Mouse (Mus musculus): ENCODE measurements around the gene Atf5. TPM values are rescaled to one million over a fixed set of nuclear protein-coding genes. Genes with fewer than 3 reads are reported as not detected.

Gene Atf5
- 10 to 100 TPM; 60.2 to 63.4 TPM for total RNA-seq (2021)
- 42.3 and 73.6 TPM in 2 replicates for polyA plus RNA-seq (2012; rRNA removed)
- long read RNA-seq, partial matches to known transcripts = 10 of 10 reads
- long read RNA-seq, other reads (novel, unspliced or antisense) = 0 of 10 reads

DNA sequence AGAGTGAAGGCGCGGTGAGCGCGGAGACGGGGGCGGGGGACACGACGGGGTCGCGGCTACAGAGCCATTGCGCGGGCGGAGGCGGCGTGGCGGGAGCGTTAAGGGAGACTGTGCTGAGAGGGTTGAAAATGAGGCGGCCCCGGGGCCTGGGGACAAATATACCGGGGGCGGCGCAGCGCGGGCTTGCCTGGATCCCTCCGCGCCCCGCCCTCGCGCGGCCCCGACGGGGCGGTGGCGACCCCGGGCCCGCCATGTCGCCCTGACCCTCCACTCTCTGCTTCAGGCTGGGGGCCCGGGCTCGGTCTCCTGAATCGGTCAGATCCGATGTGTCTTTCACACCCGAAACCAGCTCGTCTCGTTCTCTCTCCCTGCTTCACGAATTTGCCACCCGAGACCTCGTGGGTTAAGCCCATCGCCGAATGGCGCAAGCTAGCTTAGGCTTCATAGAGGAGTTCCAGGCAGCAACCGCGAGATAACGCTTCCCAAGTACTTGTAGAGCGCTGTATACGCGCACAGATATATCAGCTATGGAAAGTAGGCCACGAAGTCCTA is at the start of gene Atf5:
Gene Atf5, minus strand, starts transcription at position 189 of the 552 bp plus-strand sequence.
- intact Hi-C loops (cut with DNase I) = loop anchor here (2.0 to 10.0 kb wide), 2 partner anchors 76 to 442 kb away; partner anchors contain the start of gene Med25
- H3K27me3 ChIP-seq (ENCODE audit: control insufficient read depth, insufficient read depth, low read length) = no peaks in the 10 kb centered on the region
- H3K9ac ChIP-seq (ENCODE audit: low read depth, low read length) = peak within 1 kb of the TSS; percentile 97
- peaks cover 21% of the 10 kb centered on the region for H3K4me1 ChIP-seq (ENCODE audit: control insufficient read depth, insufficient read depth, low read length)
- H3K4me3 ChIP-seq = peak within 1 kb of the TSS; percentile 81
- peaks cover 3% of the 10 kb centered on the region for H3K79me2 ChIP-seq (replicated peaks; ENCODE audit: control insufficient read depth, insufficient read depth, low read length)
- H3K36me3 ChIP-seq (ENCODE audit: control insufficient read depth, insufficient read depth, low read length) = peaks cover 14% of the 10 kb centered on the region
- under 1% methylated on average over 55 of the region's 57 CpGs for WGBS
- TF ChIP-seq CTCF (IDR thresholded peaks at IDR 0.05) (no peak), POLR2A (IDR thresholded peaks at IDR 0.05; ENCODE audit: insufficient read depth, low read depth, low read length) (0 out of 2 replicates have a peak, but pooled peaks have one; percentile 12), EP300 (IDR thresholded peaks at IDR 0.05; ENCODE audit: insufficient read depth, low read depth, low read length) (no peak)
- peak within 1 kb of the TSS; percentile 93 for H3K27ac ChIP-seq
- DNase-seq = peak; percentile 83

DNA sequence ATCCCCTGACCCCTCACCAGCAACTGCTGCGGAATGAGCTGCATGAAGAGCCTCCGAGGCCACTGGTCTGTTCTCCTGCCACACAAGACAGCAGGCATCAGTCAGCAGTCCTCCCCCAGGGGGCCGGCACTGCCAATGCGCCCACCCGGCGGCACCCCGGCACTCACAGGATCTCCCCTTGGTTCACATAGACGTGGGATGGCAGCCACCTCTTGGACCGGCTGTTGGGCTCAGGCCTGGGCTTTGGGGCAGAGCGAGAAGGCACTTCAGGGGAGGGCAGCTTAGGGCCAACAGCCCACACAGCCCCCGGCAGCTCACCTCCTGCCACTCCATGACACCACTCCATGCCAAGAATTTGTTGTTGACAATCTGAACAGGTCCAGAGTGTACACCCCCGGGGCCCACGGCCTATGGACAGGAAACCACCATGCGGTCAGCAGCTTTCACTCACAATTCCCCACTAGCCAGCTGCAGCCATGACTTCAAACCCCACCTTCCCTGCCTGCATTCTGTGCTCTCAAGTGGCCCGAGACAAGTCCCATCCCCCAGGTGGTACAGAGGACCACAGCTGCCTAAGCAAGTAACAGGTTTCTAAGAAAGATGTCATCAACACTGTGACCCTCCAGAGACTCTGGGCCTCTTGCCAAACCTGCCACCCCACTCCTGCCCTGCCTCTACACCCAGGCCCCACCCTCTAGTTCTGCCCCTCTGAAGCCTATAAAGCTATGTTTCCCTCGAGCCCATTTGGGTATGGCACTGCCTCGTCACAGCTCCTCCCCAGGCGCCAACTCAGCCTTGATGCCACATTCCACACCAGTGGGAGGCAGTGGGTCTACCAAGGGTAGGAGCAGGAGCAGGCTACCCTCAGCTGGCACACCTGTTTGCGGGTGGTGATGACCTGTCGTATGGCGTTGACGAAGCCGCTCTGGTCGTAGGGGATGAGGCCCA is 48.4 kb upstream of the Atf5 start:
- H3K36me3 ChIP-seq (ENCODE audit: control insufficient read depth, insufficient read depth, low read length) = no peaks in the 10 kb centered on the region; the same call in 1 of the 2 replicates
- H3K9ac ChIP-seq (ENCODE audit: low read depth, low read length) = peak overlapping the region; percentile 9; the same call in 1 of the 2 replicates

DNA sequence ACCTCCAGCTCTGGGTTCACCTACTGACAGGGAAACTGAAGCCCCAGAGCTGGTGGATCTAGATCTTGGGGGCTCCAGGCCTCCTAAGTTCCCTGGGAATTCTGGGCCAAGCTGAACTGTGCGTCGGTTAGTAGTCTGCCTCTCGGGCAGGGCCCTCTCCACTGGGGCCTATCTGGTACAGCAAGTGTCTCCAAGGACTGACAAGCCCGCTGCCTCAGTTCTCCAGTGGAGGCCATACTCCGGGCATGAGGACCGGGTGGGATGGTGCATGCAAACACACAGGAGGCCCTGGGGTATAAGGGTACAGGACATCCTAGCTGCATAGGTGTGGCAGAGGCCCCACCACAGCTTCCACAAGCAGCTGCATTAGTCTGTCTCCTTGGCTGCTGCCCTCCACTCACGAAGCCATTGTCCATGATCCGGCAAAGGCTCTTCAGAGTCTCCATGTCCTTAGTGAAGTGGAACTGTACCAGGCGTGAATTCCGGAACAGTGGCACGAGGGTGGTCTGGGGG is 47.6 kb upstream of the Atf5 start:
- Histone ChIP-seq H3K27ac (no peak overlapping the region), H3K9ac (ENCODE audit: low read depth, low read length) (no peak overlapping the region), H3K4me1 (ENCODE audit: control insufficient read depth, insufficient read depth, low read length) (peaks cover 30% of the 10 kb centered on the region), H3K36me3 (ENCODE audit: control insufficient read depth, insufficient read depth, low read length) (no peaks in the 10 kb centered on the region; the same call in 1 of the 2 replicates), H3K79me2 (replicated peaks; ENCODE audit: control insufficient read depth, insufficient read depth, low read length) (no peaks in the 10 kb centered on the region; the same call in 1 of the 2 replicates), H3K4me3 (no peak overlapping the region), H3K27me3 (ENCODE audit: control insufficient read depth, insufficient read depth, low read length) (no peaks in the 10 kb centered on the region)
- TF ChIP-seq CTCF (IDR thresholded peaks at IDR 0.05) = no peak
- TF ChIP-seq POLR2A (IDR thresholded peaks at IDR 0.05; ENCODE audit: insufficient read depth, low read depth, low read length) = no peak
- TF ChIP-seq EP300 (IDR thresholded peaks at IDR 0.05; ENCODE audit: insufficient read depth, low read depth, low read length) = no peak
- intact Hi-C loops (cut with DNase I) = no loop called here
- DNase-seq = no peak
- WGBS = 79% methylated on average over 11 of the region's 11 CpGs

More for the DNA sequence above, 48.4 kb upstream of the Atf5 start:
- intact Hi-C loops (cut with DNase I) = no loop called here
- H3K27ac ChIP-seq = peak overlapping the region; percentile 72
- H3K4me3 ChIP-seq = no peak overlapping the region
- TF ChIP-seq POLR2A (IDR thresholded peaks at IDR 0.05; ENCODE audit: insufficient read depth, low read depth, low read length) = no peak
- TF ChIP-seq CTCF (IDR thresholded peaks at IDR 0.05) = no peak
- no peak for TF ChIP-seq EP300 (IDR thresholded peaks at IDR 0.05; ENCODE audit: insufficient read depth, low read depth, low read length)
- H3K27me3 ChIP-seq (ENCODE audit: control insufficient read depth, insufficient read depth, low read length) = no peaks in the 10 kb centered on the region
- peaks cover 30% of the 10 kb centered on the region for H3K4me1 ChIP-seq (ENCODE audit: control insufficient read depth, insufficient read depth, low read length)
- DNase-seq = no peak
- WGBS = 65% methylated on average over 24 of the region's 24 CpGs
- no peaks in the 10 kb centered on the region; the same call in 1 of the 2 replicates for H3K79me2 ChIP-seq (replicated peaks; ENCODE audit: control insufficient read depth, insufficient read depth, low read length)

DNA sequence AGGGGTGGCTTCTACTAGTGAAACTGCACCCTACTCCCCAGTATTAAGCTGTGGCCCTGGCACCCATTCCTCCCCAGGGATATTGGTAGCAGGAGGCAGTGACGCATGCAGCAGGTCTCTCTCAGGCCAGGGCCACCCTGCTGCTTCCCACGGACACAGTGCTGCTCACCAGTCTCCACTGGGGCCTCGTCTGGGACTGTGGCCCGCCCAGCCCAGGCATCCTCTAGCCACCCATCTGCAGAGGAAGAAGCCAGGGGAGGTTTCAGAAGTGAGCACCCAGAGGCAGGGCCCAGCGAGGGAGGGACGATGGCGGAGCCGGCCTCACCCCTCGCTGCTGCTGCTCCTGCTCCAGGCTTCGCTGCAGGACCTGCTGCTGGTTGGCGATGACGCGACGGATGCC is 46.8 kb upstream of the Atf5 start:
- 85% methylated on average over 14 of the region's 14 CpGs for WGBS
- no peaks in the 10 kb centered on the region for H3K27me3 ChIP-seq (ENCODE audit: control insufficient read depth, insufficient read depth, low read length)
- no peak for TF ChIP-seq EP300 (IDR thresholded peaks at IDR 0.05; ENCODE audit: insufficient read depth, low read depth, low read length)
- TF ChIP-seq CTCF (IDR thresholded peaks at IDR 0.05) = no peak
- TF ChIP-seq POLR2A (IDR thresholded peaks at IDR 0.05; ENCODE audit: insufficient read depth, low read depth, low read length) = no peak
- no peaks in the 10 kb centered on the region; the same call in 1 of the 2 replicates for H3K79me2 ChIP-seq (replicated peaks; ENCODE audit: control insufficient read depth, insufficient read depth, low read length)
- no peak overlapping the region for H3K27ac ChIP-seq
- H3K4me1 ChIP-seq (ENCODE audit: control insufficient read depth, insufficient read depth, low read length) = peaks cover 27% of the 10 kb centered on the region
- no peaks in the 10 kb centered on the region; the same call in 1 of the 2 replicates for H3K36me3 ChIP-seq (ENCODE audit: control insufficient read depth, insufficient read depth, low read length)
- intact Hi-C loops (cut with DNase I) = no loop called here
- H3K4me3 ChIP-seq = no peak overlapping the region
- DNase-seq = no peak
- H3K9ac ChIP-seq (ENCODE audit: low read depth, low read length) = no peak overlapping the region

DNA sequence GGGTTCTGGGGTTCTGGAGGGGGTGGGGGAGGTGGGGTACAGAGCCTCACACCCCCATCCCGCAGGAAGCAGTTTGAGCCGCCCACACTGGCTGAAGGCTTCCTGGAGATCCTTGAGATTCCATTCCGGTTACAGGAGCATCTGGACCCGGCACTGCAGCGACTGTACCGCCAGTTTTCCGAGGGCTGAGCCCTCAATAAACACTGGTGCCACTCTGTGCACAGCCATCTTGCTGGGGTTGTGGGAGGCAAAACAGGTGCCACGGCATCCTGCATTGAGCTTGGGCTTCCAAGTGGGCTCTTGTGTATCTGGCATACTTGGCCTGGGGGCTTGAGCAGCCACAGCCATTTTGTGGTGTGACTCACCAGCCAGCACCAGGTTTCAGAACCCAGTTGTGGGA is 46.0 kb upstream of the Atf5 start:
- no peaks in the 10 kb centered on the region for H3K36me3 ChIP-seq (ENCODE audit: control insufficient read depth, insufficient read depth, low read length)
- intact Hi-C loops (cut with DNase I) = no loop called here
- H3K79me2 ChIP-seq (replicated peaks; ENCODE audit: control insufficient read depth, insufficient read depth, low read length) = no peaks in the 10 kb centered on the region; the same call in 1 of the 2 replicates
- H3K4me3 ChIP-seq = no peak overlapping the region
- H3K27ac ChIP-seq = no peak overlapping the region
- no peak for DNase-seq
- WGBS = 55% methylated on average over 8 of the region's 8 CpGs
- H3K27me3 ChIP-seq (ENCODE audit: control insufficient read depth, insufficient read depth, low read length) = no peaks in the 10 kb centered on the region
- TF ChIP-seq EP300 (IDR thresholded peaks at IDR 0.05; ENCODE audit: insufficient read depth, low read depth, low read length) (no peak), CTCF (IDR thresholded peaks at IDR 0.05) (no peak), POLR2A (IDR thresholded peaks at IDR 0.05; ENCODE audit: insufficient read depth, low read depth, low read length) (no peak)
- peaks cover 23% of the 10 kb centered on the region for H3K4me1 ChIP-seq (ENCODE audit: control insufficient read depth, insufficient read depth, low read length)
- H3K9ac ChIP-seq (ENCODE audit: low read depth, low read length) = no peak overlapping the region

Data from heart, adult 2 months (tissue).